Mouse (Mus musculus) neural tube, embryonic 10.5 days (tissue): Measurements from ENCODE around the gene Cir1.

Source experiments
- DNase-seq: peaks from one replicate; pipeline ENCODE4 v3.0.0-alpha.2; 2017; ENCODE audit warnings: low spot score; ENCODE audit errors: extremely low spot score

Gene Cir1

DNA sequence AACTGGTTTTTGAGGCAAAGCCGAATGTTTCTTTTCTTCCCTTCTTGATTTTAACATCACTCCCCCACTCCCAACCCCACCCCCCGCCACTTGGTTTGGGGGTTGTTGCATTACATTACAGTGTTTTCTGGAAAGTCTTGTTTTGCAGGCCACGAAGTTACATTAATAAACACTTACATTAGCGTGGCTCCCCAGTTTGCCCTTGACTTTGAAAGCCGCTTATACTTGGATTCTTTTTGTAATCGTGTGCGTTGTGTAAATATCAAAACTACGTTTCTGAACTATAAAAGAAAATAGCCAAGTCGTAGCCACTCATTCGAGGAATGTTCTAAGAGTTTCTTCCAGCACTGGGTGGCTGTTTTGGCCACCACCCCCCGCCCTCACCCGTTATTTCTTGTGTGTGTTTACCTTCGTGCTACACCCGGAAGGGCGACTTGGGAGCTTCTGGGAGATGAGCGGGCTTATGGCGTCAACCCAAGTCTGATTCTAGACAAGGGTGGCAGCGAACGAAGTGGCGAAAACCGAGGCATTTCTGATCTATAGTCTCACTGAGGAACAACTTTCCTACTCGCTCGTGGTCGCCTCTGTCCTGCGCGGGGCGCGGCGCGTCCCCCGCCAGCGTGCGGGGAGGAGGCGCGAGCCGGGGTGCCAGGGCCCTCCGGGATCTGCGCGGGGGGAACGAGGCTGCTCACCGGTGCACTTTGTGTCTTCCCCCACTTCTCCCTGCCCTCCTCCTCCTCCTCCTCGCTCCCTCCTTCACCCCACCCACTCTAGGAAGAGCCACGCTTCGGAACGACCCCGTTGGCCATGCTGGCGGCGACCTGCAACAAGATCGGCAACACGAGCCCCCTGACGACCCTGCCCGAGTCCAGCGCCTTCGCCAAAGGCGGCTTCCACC lies 39.9 kb downstream of the Cir1 start:
- DNase-seq: peak; percentile 74

DNA sequence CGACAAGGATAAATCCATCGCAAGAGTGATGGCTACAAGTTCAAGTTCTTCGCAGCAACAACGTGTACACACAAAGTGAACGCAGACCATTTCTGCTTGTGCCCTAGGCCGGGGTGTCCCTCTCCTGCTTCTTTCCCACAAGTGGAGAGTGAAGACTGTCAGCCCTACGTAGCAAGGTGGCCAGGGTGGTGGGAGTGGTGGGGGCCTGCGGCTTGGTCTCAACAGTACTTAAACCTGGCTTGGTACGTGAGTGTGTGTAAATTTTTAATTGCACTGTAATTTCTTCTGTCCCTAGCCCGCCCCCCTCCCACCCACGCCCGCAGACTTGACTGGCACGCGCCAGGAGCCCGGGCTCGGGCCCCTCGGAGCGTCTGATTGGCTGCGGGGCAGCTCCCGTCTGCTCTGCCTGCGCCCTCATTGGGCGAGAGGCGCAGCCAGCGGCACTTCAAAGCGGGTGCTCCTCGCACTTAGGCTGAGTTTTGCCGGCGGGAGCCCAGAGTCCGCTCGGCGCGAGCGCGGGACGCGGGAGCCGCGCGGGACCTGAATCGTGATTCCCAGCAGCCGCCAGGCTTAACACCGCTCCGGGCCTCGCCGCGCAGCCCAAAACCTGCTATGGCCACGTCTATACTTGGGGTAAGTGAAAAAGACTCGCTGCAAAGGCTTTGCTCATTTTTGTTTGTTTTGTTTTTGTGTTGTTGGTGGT lies 40.9 kb downstream of the Cir1 start, which contains the start of gene Sp9:
Gene Sp9, plus strand, starts transcription at position 467 of the 703 bp plus-strand sequence.
- peak; percentile 85 for DNase-seq

DNA sequence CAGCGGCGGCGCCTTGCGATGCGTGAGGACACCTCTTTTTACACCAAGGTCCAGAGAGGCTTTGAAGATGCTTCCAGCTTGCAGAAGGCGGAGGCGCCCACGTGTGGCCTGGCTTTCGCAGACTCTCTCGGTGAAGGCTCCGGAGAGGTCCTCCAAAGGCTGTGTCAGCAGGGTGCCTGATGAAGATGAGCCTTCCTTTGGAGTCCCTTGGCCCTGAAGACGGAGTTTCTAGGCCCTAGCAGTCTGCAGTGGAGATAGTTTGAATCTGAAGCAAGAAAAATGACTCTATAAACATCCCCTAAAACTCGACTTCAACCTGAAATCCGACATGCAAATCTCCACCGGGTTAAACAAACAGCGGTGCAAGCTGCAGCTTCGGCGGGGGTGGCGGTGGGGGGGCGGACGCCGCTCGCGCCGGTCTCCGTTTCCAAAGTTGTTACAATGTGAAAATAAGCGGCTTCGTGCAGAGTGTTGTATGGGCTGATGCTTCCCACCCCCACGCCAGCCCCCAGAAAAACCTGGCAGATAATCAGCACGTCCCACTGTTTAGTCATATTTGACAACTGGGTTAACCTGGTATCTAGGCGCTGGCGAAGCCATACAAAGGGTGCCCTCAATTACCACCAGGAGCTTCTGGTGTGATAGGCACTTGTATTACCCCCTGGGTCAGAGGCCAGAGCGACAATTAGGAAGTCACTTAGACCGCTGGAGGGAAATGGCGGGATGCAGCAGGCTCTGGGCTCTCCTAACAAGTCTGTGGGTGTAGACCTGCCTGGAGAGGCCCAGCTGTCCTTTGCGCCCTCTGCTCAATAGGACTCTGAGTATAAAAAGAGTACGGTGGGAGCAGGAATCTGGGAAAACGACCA lies 41.7 kb downstream of the Cir1 start:
- peak; percentile 68 for DNase-seq

DNA sequence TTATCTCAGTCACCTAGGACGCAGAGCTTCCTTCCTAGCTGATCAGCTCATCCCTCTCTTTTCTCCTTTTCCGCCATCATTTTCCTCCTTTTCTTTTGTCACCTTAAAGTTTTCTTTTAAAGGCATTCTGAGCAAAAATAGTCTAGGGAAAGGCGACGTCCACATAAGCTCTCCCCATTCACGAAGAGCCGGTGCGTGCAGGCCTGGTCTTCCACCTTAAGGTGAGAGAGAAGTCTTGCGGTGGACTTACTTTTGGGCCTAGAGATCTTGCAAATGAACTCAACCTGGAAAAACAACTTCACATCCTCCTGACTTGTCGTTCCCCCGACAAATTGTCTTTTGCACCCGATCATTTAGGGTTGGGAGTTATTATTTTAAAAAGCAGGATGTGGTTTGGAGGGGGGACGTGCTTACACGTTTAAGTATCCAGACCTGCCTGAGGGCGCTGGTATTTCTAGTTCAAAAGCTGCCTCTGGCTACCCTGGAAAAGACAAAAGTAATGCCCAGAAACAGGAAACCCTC lies 42.4 kb downstream of the Cir1 start:
- DNase-seq: no peak

DNA sequence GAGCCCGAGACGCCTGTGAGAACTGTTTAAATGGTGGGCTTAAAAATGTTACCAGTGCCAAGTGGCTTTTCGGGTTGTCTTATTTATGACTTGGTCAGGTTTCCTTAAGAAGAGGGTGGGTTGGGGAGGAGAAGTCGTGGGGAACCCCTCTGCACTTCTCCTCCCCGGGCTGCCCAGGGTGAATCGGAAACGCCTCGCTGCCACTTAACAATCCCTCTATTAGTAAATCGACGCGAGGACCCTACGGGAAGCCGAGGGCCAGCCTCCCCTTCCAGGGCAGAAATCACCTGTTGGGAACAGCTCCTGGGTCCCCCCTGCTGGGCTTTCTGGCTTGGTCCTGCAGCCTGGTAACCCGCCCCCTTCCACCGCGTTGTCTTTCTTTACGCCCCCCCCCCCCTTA lies 42.8 kb downstream of the Cir1 start:
- peak; percentile 53 for DNase-seq

DNA sequence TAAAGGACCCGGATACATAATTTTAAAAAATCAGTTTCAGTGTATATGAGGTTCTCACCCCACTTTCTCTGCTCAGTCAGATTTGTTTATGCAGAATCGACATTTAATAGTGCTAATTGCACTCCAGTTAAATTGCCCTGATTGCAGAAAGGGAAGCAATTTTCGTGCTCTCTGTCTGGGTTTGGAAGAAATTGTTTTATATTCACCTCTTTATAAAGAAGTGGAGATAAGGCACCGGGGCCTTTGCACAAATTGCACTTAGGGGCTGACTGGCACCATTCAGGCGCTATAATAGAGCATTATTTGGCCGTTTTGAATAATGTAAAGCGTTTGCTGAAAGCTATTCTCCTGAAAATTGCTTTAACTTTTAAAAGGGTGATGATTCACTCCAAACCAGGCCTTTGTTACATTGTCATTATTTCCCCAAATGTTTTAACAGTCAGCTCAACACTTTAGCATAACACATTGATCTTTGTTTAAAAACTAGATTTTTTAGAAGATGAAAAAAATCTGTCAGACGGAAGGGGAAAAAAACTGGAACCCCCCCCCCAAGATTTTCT lies 43.6 kb downstream of the Cir1 start:
- no peak for DNase-seq

DNA sequence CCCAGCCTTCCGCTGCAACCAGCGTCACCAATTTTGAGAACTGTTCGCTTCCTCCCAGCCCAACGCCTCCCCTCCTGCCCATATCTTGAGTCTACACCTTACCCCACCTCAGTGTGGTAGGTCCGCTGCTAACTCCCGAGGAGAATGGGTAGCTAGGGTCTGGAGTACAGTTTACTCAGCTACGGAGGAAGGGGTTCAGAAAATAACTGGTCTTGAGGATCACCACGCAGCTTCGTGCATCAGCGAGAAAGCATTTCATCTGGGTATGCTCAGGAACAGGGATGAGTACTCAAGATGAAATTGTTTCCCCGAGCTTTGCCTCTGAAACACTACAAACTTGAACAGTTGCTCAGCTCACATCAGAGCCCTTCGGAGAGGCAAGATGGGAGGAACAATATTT lies 44.2 kb downstream of the Cir1 start:
- DNase-seq: peak; percentile 54

DNA sequence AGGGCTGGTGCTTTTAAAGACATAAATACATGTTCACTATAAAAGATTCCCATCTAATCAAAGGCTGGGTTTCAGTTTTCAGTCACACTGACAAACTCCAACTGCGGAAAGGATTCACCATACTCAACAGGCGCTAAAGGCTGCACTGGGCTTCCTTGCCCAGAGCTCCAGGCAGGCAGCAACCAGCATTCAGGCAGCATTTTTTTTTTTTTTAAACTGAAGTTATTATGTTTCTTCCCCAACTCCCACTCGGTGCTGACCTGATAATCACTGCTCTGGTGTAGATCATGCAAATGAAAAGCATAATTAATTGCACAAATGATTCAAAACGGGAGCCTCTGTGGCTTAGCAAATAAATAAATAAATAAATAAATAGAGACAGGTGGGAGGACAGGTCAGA lies 44.7 kb downstream of the Cir1 start:
- peak; percentile 25 for DNase-seq

DNA sequence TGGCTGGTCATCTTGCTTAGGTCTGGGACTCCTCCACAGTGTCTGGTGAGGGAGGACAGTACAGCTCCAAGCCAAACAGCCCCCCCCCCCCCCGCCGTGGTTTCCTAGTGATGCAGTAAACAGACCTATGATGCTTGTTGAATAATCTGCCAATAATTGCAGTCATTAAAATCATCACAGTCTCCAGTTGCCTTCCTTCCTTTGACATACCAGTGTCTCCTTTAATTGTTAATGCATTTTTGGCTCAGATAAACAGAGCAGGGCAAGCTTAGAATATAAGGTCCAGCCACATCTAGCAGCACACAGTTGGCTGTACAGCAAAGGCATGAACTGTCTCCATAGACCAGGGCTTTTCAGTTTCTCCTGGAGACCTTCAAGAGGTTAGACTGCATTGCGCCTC lies 45.3 kb downstream of the Cir1 start:
- no peak for DNase-seq

DNA sequence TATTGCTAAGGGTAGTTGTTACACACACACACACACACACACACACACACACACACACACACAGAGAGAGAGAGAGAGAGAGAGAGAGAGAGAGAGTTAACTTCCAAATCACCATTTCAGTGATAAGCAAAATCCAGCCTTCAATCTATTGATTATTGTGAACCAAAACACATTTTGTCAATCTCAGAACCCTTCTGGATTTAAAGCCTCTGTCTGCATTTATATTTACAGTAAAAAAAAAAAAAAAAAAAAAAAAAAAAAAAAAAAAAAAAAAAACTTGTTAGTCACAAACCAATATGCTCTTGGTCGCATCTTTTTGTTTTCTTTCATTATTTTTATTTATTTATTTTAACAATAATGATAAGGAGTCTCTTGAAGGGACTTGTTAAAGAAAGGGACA lies 45.9 kb downstream of the Cir1 start:
- DNase-seq: no peak

DNA sequence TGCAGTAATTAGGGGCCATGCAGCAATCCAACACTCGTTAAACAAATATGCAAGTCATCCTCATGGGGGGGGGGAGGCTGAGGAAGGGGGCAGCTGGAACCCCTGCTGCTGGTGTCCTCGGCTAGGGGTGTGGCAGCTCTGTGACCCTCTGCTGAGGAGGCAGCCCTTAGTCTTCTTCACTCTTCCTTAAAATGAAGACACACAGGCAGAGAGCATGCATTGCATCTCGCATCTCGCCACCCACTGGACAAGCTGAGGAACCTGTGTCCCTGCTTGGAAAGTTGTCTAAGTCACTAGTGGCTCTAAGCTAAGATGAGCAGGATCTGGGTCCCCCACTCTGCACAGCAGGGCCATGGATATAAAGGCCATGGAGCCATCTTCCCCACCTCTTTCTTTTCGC lies 46.5 kb downstream of the Cir1 start:
- peak; percentile 45 for DNase-seq

DNA sequence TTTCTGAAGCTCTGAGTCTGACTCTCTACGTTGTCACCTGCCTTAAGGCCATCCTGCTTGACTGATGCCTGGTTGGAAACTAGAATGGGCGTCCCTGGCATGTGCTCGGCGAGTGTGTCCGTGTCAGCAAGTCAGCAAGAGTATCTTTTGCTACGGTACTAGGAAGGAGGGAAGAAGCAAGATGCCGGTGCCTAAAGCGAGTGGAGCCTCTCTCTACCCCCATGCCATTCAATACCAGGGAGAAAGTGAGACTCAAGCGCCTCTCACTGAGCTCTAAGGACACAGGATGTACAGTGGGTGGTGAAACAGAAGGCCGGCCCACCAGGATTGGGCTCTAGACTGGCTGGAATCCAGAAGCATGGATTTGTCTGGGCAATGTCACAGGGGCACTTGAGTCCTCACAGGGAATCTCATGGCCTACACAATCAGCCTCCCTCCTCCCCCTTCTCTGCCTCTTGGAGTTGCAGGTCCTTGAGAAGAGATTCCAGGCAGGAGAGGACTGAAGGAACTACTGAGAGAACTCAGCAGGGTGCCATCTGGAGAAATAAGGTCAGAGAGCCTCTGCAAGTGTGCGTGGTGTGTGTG lies 47.8 kb downstream of the Cir1 start:
- peak; percentile 44 for DNase-seq

DNA sequence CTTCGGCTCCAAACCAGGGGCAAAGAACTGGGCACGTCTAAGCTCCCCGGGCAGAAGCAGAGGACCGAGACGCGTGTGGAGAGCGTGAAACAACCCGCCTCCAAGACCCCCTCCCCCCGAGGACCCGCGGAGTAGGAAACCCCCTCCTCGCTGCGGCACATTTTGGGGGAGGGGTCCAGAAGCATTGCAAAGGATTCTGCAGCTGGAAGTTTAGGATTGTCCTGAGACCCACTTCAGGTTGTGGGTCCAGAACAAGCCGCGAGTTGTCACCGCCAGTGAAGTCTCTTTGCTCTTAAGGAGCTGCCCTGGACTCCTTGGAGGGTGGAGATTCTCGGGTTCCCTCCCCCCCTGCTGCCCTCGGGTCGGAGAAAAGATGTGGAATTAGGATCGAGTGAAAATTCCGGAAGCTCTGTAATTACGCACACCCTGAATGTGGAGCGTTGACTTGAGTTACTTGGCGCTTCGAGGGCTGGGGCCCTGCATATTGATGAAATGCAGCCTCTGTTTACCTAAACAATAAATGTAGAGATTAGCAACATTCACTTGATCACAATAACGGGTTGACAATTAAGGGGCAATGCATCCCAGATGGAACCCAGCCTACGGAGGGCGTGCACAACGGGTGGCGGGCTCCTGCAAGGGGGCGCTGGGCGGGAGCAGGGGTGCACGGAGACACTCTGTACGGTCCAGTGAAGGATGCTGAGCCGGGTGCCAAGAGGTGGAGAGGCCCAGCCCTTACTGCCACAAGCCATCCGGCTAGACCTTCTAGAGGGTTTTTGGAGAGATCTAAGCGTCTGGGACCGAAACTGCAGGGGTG lies 48.5 kb downstream of the Cir1 start:
- DNase-seq: peak; percentile 55

DNA sequence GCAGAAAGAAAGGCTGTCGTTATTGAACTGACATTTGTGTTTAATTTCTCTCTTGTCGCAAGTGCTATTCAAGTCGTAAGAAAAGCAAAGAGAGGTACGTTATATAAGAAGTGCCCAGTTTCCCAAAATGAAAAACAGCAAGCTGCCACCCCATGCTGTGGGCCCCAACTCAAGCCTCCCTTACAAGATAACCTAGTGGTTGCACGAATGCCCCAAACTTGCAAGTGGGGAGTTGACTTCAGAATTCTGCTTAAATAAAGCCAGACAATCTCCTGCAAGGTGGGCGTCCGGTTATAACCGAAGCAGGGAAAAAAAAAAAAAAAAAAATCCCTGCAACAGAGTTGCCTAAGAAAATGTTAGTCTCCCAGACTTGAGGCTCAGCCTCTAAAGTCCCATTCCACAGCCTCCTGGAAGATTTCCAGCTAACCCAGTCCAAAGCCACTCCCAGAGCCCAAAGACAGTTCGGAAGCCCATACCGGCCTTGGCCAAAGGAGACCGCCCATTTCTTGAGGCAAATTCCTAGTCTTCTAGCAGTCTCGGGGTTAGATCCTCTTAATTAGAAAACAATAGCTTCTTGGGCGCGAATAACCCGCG lies 49.2 kb downstream of the Cir1 start:
- DNase-seq: no peak

DNA sequence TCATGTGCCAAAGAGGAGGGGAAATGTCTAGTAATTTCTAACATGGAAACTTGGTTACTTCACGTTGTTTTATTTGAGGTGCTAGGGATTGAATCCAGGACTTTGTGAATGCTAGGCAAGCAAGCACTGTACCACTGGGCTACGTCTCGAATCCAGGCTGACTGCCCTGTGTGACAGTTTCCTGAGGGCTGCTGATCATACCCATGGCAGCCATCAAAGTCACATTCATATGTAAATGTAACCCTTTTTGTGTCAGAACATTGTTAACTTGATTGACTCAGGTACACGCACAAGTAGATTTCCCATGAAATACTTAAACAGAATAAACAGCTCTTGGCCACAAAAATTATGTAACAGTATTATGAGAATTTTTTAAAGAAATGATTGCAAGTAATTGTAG lies 63.8 kb downstream of the Cir1 start:
- no peak for DNase-seq

DNA sequence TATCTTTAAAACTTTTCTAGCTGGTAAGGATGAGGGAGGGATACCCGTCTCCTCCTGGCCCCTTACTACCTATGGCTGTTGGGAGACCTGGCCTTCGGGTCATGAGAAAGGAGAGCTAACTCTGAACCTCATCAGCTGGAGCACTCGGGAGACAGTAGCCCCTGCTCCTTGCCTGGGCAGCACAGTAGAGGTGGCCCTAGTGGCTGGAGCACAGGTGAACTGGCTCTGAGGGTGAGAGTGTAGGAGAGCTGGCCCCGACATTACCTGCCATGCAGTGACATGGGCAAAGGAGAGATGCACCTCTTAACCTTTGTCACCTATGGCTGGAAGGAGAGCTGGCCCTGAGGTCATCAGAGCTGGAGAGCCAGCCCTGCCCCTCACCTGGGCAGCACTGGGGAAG lies 71.2 kb downstream of the Cir1 start:
- DNase-seq: no peak
